Mouse (Mus musculus) heart, postnatal 4 days (tissue): ENCODE results near the gene Prkca. TPM values are rescaled to one million over a fixed set of nuclear protein-coding genes. Genes with fewer than 3 reads are reported as not detected.
"Not testable (repeated sequence)": the region's sequence is repeated elsewhere in the genome, so short reads cannot be mapped to it uniquely, and the experiment has no call there.

Source experiments
- DNase-seq: peaks from one replicate; pipeline ENCODE4 v3.0.0; 2021
- total RNA-seq, 2 experiments: library from RNA; stranded (reverse); gene quantifications; 2 replicates each; pipeline ENCODE4 v1.2.3; 2021

The Prkca gene
- total RNA-seq, 2 experiments from 2014 or later, result 52.2 to 57.1 TPM

DNA sequence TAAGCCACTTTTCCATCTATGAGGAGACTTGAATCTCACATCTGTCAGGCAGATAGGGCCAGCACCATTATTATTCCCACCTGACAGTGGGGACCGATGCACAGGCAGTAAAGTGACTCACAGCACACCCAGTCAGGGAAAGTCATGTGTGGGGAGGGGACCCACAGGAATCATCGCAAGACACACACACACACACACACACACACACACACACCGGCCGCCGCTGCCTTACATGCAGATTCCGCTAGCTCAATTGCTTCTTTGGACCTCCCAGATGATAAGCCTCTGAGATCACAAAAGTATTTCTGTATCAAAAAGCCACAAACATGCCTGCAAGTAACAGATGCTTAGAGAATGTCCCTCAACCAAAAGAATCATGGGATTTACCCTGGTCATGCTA, 239.6 kb downstream of the Prkca start:
- no peak for DNase-seq

DNA sequence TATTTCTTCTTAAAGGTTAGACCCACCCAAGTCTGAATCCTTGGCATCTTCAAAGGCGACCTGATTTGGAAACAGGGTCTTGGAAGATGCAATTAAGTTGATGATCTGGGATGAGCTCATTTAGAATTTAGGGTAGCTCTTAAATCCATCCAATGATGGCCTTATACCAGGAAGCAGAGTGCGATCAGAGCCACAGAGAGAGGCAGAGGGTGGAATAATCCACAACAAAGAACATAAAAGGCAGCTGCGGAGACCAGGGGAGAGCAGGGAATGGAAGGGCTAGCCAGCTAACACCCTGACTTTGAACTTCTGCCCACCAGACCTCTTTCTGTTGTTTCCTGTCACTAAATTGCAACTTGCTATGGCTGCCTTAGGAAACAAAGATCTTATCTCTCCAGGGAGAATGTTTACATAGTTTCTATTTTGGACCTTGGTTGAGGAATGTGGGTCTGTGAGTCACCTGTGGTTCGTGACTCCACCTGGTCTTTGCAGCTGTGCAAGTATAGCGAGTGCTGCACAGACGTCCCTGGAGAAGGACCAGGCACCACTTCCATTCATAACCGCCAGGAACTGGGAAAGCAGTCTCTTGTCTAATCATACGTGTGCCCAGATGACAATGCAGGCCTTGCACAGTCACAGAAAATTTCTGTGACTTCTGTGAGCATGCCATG, 242.3 kb downstream of the Prkca start:
- no peak for DNase-seq

- DNase-seq, result no peak
Measured at GRCm38 (mm10) chr11:108098306-108098705, 245.4 kb downstream of the Prkca start.

DNA sequence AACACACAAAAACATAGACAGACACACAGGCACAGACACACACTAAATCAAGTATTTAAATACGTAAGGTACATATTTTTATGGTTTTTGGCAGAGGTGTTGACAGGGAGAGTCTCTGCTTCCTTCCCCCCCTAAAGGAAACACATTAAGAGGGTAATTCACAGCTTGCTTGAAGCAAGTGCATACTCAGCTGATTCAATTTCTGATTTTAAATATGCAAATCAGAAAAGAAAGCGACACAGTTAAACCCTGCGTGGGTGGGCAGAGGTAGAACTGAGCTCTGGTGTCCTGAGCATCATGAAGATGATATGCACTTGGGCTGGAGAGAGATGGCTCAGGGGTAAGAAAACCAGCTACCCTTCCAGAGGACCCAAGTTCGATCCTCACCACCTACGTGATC, 248.9 kb downstream of the Prkca start:
- DNase-seq, result no peak

DNA sequence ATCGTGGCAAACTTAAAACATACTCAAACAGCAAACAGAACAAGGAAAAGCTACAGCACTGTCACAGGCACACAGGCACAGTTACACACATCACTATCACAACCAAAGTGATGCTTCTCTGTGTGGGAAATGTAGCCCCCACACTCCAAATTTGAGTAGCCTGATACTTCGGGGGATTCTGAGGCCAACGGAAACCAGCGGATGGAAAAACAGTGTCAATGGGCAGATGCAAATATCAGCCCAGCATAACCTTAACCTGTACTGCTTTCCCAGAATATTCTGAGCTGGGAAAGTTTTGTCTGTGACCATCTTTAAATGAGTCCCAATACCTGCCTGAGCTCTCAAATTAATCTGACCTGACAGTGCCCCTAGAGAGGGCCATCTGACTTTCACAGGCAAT, 250.5 kb downstream of the Prkca start:
- DNase-seq, result no peak

DNA sequence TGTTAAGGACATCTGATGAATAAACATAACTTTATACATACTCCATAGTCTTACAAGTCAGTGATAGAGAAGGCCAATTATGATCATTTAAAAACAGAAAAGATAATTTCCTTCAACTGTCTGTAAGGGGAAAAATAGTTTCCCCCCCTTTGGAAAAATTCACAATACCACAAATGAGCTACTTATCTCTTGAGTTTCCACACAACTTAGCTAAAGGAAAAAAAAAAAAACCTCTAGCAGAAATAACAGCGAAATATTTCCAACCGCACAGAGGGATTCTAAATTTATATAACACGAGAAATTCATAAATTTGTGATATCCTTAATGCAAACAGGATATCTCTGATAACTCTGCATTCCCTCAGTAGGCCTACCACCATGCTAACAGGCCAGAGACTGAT, 252.5 kb downstream of the Prkca start:
- DNase-seq, result no peak

- DNase-seq, result peak; percentile 30
Measured at GRCm38 (mm10) chr11:108090706-108091105, 253.0 kb downstream of the Prkca start.

- no peak for DNase-seq
Measured at GRCm38 (mm10) chr11:108088063-108088462, 255.7 kb downstream of the Prkca start.

- not testable (repeated sequence) for DNase-seq
Measured at GRCm38 (mm10) chr11:108087105-108087700, 256.5 kb downstream of the Prkca start.

DNA sequence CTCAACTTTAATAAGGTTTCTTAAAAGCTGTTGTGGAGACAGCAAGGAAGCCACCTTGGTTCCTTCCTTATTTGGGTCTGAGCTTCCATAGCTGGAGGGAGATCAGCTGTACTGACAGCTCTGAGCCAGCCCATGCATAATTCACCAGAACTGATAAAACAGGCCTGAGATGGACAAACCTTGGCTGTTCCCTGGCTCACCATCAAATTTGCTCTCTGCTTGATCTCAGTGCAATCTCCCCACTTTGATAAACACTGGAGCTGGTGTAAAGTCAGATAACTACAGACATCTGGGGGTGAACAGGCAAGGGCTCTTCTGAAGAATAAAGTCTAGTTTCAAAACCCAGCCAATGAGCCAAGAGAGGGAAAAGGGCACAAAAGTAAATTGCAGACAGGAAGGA, 261.1 kb downstream of the Prkca start:
- no peak for DNase-seq

GRCm38 (mm10) chr11:108079946-108080650, 263.6 kb downstream of the Prkca start:
- no peak for DNase-seq

- no peak for DNase-seq
Measured at GRCm38 (mm10) chr11:108079454-108079853, 264.3 kb downstream of the Prkca start.

GRCm38 (mm10) chr11:108077514-108077913, 266.2 kb downstream of the Prkca start:
- no peak for DNase-seq

DNA sequence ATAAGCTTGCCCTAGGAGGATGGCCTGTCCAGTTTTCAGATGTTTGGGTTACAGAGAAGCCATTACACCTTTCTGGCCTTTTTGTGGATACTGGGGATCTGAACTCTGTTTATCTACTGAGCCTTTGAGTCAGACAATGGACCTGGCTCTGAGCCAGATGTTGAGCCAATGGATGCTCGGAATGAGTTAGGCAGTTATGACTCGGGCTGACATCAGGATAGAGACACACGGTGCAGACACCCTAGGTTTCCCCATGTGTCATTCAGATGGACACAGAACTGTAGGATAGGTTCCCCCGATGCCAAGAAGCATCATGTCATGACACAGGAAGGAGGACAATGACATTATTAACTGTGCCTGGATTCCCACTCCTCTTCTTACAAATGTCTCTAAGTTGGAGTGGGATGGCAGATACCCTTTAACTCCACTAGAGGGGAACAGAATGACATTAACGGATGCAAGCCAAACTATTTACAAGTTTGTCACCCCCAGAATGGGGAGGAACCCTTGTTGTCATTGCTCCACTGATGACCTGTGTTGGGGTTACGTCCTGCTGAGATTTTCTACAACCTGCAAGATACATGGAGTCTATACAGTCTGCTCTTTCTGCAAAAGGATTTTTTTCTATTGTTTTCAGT, 271.0 kb downstream of the Prkca start:
- DNase-seq, result peak; percentile 39

GRCm38 (mm10) chr11:108071230-108071629, 272.5 kb downstream of the Prkca start:
- no peak for DNase-seq

GRCm38 (mm10) chr11:108070038-108070437, 273.7 kb downstream of the Prkca start:
- DNase-seq, result no peak

DNA sequence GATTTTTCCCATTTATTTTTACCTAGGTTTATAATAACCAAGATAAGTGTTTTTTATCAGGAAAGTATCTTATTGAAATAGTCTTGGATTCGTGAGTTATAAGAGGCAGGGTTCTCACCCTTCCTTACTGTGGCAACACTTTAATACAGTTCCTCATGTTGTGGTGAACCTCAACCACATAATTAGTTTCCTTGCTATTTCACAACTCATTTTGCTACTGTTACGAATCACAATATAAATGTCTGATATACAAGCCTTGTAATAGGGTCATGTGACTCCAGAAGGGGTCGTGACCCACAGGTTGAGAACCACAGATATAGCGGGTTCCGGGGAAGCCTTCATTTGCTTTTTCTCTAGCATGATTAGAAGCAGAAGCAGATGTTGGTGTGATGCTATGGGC, 275.3 kb downstream of the Prkca start:
- no peak for DNase-seq

DNA sequence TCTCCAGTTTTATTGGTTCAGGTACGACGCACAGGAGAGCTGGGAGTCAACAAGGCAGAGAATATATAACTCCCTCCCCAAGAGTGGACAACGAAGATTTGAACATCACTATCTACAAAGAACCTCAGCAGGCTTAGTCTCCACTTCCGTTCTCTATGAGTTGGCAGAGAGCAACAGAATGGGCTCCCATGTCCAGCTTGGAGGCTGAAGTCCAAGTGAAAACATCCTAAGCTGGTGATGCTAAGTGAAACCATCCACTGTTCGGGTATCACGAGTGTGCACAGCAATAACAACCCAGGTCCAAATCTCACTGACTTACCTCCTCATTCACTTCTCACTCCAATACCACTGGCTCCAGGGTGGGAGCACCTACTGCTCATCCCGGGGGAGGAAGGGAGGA, 276.6 kb downstream of the Prkca start:
- DNase-seq, result no peak

DNA sequence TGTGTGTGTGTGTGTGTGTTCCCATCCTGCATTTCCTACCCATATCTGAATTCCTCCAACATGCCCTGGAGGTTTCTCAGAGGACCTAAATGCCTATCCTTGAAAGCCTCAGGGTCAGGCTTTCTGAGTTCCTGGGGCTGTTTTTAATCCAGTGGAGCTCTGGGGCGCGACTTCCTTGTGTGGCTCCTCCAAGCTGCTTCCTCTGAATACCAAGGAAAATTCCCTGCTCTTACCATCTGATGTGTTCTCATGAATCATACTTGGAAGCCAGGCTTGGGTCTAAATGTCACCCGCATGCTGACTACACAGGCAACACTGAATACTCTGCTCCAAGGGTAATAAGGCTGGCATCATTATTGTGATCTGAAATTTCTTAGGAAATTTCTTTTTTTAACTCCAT, 279.3 kb downstream of the Prkca start:
- no peak for DNase-seq

DNA sequence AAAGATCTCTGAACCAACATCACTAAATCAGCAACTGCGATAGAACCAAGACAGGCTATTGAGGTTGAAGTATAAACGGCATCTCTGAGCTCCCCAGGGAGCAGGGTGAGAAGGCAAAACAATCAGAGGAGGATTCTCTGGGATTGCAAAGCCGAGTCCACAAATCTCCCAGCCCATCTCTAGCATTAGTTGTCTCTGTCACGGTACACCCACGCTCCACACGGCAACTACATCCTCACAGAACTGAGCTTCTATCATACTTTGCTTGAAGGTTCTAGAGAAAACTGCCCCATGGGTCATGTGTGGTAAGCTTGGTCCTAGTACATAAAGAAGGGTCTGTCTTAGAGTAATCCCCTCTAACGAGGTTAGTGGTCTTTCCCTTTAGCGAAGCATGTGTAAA, 280.6 kb downstream of the Prkca start:
- DNase-seq, result no peak

- peak; percentile 26 for DNase-seq
Measured at GRCm38 (mm10) chr11:108061571-108062479, 281.9 kb downstream of the Prkca start.

DNA sequence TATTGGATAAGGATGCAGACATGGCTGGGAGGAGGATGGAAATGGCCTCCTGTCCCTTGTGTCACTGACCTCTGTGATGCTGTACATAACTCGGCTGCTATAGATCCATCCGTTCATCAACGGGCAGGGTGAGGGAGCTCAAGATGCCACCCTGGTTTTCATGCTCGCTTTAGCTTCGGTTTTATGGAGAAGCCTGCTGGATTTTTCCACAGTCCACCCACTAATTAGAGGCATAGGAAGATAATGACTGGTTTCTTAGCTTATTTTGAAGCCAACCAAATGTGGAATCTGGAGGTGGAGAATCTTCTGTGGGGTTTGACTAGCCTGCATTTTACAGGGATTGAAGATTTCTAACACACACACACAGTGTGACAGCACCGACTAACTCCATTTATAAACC, 286.6 kb downstream of the Prkca start:
- DNase-seq, result no peak
